Mouse (Mus musculus): ENCODE results near the gene Siah2. TPM values are rescaled to one million over a fixed set of nuclear protein-coding genes. Genes with fewer than 3 reads are reported as not detected.

Siah2 gene
- 3.9 and 4.8 TPM in 2 replicates for polyA plus RNA-seq (2015; fragmentation: Nextera tagmentation; extraction: Ambion mirVana)

DNA sequence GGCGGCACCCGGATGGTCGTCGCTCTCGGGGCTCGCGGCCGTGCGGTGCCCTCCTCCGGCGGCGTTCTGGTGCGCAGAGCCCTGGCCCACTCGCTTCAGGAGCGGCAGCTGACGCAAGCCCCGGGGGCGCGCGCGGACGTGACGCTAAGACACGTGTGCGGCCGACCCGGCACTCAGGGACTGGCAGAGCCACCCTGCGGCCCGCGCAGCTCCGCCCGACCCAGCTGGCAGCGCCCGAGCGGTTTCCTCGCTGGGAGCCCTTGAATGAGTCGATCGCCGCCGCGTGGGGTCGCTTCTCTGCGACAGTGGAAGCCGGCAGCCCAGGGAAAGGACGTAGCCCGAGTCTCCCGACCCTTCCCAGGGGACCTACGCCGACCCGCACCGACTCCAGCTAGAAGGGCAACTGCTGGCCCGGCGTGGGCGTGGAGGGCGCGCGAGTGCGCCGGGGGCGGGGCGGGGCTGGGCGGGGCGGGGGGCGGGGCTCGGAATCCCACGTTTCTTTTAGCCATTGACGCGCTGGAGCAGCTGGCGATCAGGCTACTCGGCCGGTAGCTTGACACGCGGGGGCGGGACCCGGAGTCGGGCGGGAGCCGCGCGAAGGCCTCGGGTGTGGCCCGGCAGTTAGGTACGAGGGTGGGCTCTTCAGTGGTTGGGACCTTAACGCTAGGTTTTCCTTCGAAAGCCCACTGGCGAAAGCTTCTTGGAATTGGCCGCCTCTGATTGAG lies at the start of gene Siah2:
Siah2 (minus strand) TSS at position 404 of the 725 bp plus-strand sequence.
- Histone ChIP-seq H3K9ac (peak within 1 kb of the TSS; percentile 84), H3K27ac (peak within 1 kb of the TSS; percentile 87), H3K27me3 (peaks cover 12% of the 10 kb centered on the region), H3K36me3 (no peaks in the 10 kb centered on the region), H3K4me2 (peak within 1 kb of the TSS; percentile 89), H3K4me1 (peaks cover 25% of the 10 kb centered on the region), H3K4me3 (replicated peaks) (peak within 1 kb of the TSS; percentile 86), H3K9me3 (replicated peaks) (no peaks in the 10 kb centered on the region)
- peak; percentile 94 for ATAC-seq (replicated peaks; ENCODE audit: low FRiP score)
- WGBS, result 1% methylated on average over 87 of the region's 87 CpGs

DNA sequence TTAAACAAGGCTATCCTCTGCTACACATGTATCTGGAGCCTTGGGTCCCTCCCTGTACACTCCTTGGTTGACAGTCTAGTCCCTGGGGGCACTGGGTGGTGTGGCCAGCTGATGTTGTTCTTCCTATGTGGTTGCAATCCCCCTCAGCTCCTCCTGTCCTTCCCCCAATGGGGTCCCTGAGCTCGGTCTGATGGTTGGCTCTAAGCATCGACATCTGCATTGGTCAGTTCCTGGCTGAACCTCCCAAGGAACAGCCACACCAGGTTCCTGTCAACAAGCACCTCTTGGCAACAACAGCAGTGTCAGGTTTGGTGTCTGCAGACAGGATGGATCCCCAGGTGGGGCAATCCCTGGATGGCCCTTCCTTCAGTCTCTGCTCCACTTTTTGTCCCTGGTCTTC lies 47.3 kb upstream of the Siah2 start:
- Histone ChIP-seq H3K4me3 (replicated peaks) (no peak overlapping the region), H3K9me3 (replicated peaks) (no peaks in the 10 kb centered on the region)
- WGBS, result 69% methylated on average over 2 of the region's 2 CpGs

DNA sequence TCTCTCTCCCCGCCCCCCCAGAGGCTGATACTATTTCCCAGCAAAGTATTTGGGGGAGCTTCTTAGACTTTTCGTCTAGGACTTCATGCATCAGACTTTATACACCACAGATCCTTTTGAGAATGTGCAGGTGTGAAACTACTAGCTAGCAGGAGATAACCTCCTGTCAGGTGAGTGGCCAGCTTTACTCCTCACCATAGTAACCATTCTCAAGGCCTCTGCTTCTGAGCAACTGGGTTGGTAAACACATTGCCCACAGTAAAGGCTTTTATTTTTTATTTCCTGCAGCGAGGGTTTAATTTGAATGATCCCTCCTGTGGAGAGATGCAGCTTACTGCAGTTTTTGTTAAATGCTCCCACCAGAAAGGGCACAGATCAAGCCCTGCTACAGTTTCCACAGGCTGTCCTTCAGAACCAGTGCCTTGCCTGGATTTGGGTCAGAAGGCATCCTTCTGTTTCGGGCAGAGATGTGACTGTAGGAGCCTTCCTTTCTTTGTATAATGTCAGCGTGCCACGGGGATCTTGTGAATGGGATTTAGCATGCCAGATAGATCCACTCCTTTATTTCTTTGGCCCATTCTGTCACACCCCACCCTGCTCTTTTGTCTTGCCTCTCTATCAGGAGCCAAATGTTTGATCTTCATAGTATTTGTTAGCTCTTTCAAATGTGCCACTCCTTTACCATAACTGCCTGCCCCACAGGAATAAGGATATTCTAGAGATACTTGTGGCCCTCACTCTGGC lies 46.3 kb upstream of the Siah2 start:
- WGBS, result 41% methylated on average over 6 of the region's 6 CpGs
- no peaks in the 10 kb centered on the region for H3K4me1 ChIP-seq

More for the DNA sequence above, 47.3 kb upstream of the Siah2 start:
- no peaks in the 10 kb centered on the region for H3K27me3 ChIP-seq
- no peak overlapping the region for H3K4me2 ChIP-seq
- H3K36me3 ChIP-seq, result no peaks in the 10 kb centered on the region
- no peak overlapping the region for H3K9ac ChIP-seq
- no peak overlapping the region for H3K27ac ChIP-seq
- H3K4me1 ChIP-seq, result no peaks in the 10 kb centered on the region
- no peak for ATAC-seq (replicated peaks; ENCODE audit: low FRiP score)

DNA sequence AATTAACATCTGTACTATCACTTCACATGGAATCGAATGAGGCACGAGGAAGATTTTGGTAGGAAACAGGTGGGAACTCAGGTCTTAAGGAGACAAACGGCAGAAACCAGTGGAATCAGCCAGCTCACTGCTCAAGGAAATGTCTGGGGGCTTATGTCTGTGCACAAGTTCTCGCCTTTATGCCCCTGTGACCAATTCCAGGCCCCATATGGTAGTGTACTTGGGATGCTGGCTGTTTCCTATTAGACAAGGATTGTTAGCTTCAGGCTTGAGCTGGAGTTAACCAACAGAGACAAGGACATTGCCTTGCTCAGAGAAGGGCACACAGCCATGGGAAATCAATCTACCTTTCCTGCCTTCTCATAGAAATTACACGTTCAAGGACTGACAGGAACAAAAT lies 39.3 kb upstream of the Siah2 start:
- WGBS, result 70% methylated on average over 5 of the region's 5 CpGs
- Histone ChIP-seq H3K9ac (no peak overlapping the region), H3K4me2 (no peak overlapping the region), H3K4me1 (no peaks in the 10 kb centered on the region), H3K9me3 (replicated peaks) (no peaks in the 10 kb centered on the region), H3K27ac (no peak overlapping the region), H3K27me3 (no peaks in the 10 kb centered on the region), H3K4me3 (replicated peaks) (no peak overlapping the region), H3K36me3 (no peaks in the 10 kb centered on the region)
- ATAC-seq (replicated peaks; ENCODE audit: low FRiP score), result no peak

More for the DNA sequence above, 46.3 kb upstream of the Siah2 start:
- no peaks in the 10 kb centered on the region for H3K36me3 ChIP-seq
- no peaks in the 10 kb centered on the region for H3K27me3 ChIP-seq
- H3K4me3 ChIP-seq (replicated peaks), result no peak overlapping the region
- H3K9me3 ChIP-seq (replicated peaks), result no peaks in the 10 kb centered on the region
- no peak overlapping the region for H3K27ac ChIP-seq
- H3K4me2 ChIP-seq, result no peak overlapping the region
- ATAC-seq (replicated peaks; ENCODE audit: low FRiP score), result no peak
- no peak overlapping the region for H3K9ac ChIP-seq

DNA sequence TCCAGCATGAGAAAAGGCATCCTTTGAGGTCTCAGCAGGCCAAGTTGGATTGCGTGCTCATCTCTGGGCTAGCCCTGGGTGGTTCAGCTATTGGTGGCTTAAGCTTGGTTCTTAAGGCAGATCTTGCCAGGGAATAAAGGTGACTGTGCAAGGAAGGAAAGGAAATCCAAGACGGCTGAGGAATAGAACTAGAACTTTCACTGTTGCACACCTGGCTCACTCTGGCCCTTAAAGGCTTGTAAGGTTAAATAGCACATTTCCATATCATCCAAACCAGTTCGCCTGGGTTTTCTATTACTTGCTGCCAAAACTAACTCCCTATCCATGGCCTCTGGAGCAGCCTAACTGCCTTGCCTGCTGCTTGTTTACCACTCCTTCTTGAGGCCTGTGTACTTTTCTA lies 38.4 kb upstream of the Siah2 start:
- H3K27ac ChIP-seq, result no peak overlapping the region
- no peak overlapping the region for H3K4me3 ChIP-seq (replicated peaks)
- no peak overlapping the region for H3K4me2 ChIP-seq
- WGBS, result 87% methylated on average over 3 of the region's 3 CpGs
- ATAC-seq (replicated peaks; ENCODE audit: low FRiP score), result no peak
- no peaks in the 10 kb centered on the region for H3K4me1 ChIP-seq
- H3K9ac ChIP-seq, result no peak overlapping the region
- no peaks in the 10 kb centered on the region for H3K36me3 ChIP-seq
- no peaks in the 10 kb centered on the region for H3K9me3 ChIP-seq (replicated peaks)
- H3K27me3 ChIP-seq, result no peaks in the 10 kb centered on the region

DNA sequence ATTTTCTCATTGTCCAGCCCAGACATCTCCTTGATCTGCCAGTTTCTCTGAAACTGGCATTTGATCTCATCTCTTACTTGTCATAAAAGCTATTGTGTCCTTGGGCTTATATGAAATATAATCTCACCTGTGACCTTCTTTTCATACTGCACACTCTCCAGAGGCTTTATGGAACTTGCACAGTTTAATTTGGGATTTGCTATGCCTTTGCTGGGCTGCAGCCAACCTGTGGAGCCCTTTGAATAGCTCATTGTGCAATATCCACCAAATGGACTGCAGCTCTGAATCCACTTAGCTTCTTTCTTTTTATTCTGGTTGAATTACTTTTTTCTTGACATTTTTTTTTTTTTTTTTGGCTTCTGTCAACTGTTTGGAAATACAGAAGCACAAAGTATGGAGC lies 37.3 kb upstream of the Siah2 start:
- no peak for ATAC-seq (replicated peaks; ENCODE audit: low FRiP score)
- H3K27ac ChIP-seq, result no peak overlapping the region
- no peak overlapping the region for H3K4me3 ChIP-seq (replicated peaks)
- no peak overlapping the region for H3K4me2 ChIP-seq
- H3K4me1 ChIP-seq, result no peaks in the 10 kb centered on the region
- no peaks in the 10 kb centered on the region for H3K36me3 ChIP-seq
- no peak overlapping the region for H3K9ac ChIP-seq
- no peaks in the 10 kb centered on the region for H3K9me3 ChIP-seq (replicated peaks)
- H3K27me3 ChIP-seq, result no peaks in the 10 kb centered on the region

DNA sequence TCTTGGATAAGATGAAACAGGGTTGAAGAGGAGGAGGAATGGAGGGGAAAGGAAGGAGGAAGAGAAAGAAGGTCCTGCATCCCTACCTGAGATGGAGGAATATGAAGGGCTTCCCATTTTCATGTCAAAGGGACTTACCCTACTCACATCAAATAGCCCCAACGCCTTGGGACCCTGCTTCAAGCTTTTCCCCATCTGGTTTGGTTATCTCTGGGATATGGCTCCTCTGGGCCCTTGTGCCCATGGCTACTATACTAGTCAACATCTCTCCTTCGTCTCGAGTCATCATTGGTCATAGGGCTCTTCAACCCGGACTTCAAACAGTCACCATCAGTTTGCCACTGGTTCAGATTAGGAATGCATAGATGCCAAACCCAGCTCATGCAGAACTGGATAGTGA lies 35.4 kb upstream of the Siah2 start:
- Histone ChIP-seq H3K27me3 (no peaks in the 10 kb centered on the region), H3K4me2 (no peak overlapping the region), H3K27ac (no peak overlapping the region), H3K9me3 (replicated peaks) (no peaks in the 10 kb centered on the region), H3K36me3 (no peaks in the 10 kb centered on the region), H3K4me3 (replicated peaks) (no peak overlapping the region), H3K9ac (no peak overlapping the region), H3K4me1 (no peaks in the 10 kb centered on the region)
- no peak for ATAC-seq (replicated peaks; ENCODE audit: low FRiP score)
- WGBS, result 89% methylated on average over 4 of the region's 4 CpGs

DNA sequence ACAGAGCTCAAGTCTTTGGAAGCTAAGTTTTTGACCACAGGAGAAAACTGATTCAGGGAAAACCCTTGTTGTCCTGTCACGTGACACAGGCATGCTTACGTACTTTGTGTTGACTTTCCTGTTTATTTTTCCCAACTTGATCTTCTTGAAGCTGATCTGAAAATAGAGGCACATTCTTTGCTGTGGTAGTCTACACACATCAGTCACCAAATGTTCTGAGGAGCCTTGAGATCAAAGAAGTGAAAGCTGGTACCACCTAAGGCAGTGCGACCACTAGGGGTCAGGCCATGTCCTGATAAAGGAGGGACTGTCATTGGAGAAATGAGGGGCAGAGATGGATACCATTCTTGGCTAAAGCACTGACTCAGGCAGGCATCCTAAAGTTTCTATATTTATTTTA lies 34.8 kb upstream of the Siah2 start:
- Histone ChIP-seq H3K27ac (no peak overlapping the region), H3K4me2 (no peak overlapping the region), H3K4me3 (replicated peaks) (no peak overlapping the region), H3K9me3 (replicated peaks) (no peaks in the 10 kb centered on the region), H3K9ac (no peak overlapping the region), H3K36me3 (no peaks in the 10 kb centered on the region), H3K27me3 (no peaks in the 10 kb centered on the region), H3K4me1 (no peaks in the 10 kb centered on the region)
- no peak for ATAC-seq (replicated peaks; ENCODE audit: low FRiP score)
- 49% methylated on average over 3 of the region's 3 CpGs for WGBS

DNA sequence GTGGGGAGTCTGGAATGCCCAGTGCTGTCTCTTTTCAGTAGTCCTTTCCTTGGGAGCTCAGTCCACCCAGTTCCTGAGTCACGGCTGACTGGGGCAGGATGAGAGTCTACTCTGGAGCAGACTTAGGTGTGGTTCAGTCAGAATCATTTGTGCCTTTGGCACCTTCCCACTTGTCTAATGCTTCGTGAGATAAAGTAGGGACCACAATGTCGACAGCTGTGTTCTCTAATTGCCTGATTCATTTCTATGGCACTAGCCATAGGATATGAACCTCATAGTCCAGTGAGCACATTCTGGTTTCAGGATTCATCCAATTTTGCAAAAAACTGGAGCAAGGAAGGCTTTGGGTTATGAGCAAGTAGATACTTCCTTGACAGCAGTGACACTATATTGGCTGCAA lies 34.2 kb upstream of the Siah2 start:
- no peak overlapping the region for H3K4me3 ChIP-seq (replicated peaks)
- H3K27me3 ChIP-seq, result no peaks in the 10 kb centered on the region
- H3K4me2 ChIP-seq, result no peak overlapping the region
- H3K27ac ChIP-seq, result no peak overlapping the region
- ATAC-seq (replicated peaks; ENCODE audit: low FRiP score), result no peak
- WGBS, result 83% methylated on average over 3 of the region's 3 CpGs
- no peaks in the 10 kb centered on the region for H3K36me3 ChIP-seq
- H3K4me1 ChIP-seq, result no peaks in the 10 kb centered on the region
- no peaks in the 10 kb centered on the region for H3K9me3 ChIP-seq (replicated peaks)
- H3K9ac ChIP-seq, result no peak overlapping the region

DNA sequence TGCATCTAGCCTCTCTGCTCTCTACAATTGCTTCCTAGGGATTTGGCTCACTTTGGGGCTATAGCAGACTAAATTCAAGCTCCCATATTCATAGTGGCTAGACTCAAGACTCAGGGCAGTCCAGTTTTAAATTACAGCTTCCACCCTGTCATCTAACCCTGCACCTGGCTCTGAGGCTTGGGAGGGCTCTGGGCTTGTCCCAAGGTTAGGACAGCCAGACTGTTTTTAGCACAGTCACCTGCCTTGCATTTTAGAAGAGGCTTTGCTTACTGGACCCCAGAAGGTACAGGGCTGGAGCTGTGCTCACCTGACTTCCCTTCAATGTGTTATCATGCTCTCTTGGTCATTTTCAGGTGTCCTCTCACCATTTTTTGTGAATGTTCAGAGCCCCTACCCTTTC lies 32.6 kb upstream of the Siah2 start:
- Histone ChIP-seq H3K36me3 (no peaks in the 10 kb centered on the region), H3K4me1 (no peaks in the 10 kb centered on the region), H3K27ac (no peak overlapping the region), H3K27me3 (no peaks in the 10 kb centered on the region), H3K4me3 (replicated peaks) (no peak overlapping the region), H3K9me3 (replicated peaks) (no peaks in the 10 kb centered on the region), H3K9ac (no peak overlapping the region), H3K4me2 (no peak overlapping the region)
- ATAC-seq (replicated peaks; ENCODE audit: low FRiP score), result no peak

DNA sequence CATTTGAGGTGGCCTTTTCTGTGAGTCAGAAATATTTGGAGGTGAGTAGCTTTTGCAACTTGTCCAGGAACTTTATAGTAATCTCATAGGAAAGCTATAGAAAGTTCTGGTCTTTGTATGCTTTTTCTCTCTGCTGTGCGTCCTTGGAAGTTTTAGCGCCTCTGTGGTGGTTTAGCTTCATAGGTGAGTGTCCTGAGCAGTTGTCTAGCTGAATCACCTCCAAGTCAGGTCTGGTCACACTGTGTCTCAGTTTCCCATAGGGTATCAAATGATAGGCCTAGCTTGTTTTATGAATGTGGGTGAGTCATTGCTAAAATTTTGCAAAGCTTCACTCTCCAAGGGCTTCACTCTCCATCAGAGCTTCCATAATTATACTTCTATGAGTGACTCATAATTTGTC lies 31.5 kb upstream of the Siah2 start:
- Histone ChIP-seq H3K27ac (no peak overlapping the region), H3K27me3 (no peaks in the 10 kb centered on the region), H3K9me3 (replicated peaks) (no peaks in the 10 kb centered on the region), H3K36me3 (no peaks in the 10 kb centered on the region), H3K9ac (no peak overlapping the region), H3K4me3 (replicated peaks) (no peak overlapping the region), H3K4me1 (no peaks in the 10 kb centered on the region), H3K4me2 (no peak overlapping the region)
- no peak for ATAC-seq (replicated peaks; ENCODE audit: low FRiP score)
- WGBS, result 96% methylated on average over 2 of the region's 2 CpGs

DNA sequence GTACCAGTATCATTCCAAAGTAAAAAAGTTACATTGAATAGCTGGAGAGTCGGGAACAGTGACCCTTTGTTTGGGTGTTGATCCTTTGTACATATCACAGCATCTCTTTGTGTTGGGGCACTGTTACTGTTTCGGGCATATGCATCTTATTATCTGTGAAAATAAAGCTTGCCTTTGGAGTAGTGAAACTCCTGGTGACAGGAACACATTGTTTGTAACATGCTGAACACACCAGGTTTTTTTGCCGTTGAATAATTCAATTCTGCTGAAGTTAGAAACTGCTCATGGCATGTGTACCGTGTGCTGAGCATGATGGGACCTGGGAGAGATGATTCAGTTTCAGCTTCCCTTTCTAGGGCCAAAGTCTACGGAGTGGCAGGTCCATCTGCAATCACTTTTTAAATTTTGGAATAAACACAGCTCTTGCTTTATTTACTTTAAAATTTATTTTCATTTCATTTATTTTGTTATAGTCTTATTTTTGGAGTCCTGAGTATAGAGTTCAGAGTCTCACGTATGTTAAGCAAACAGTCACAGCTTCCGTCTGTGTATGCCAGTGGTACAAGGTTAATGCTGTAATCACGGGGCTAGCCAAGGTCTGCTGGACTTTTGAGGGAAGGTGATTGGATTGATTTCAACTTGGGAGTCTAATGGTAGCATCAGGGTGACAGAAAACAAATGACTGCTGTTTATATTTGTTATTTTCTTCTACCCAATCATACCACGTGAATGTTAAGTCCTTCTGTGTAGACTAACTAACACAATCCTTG lies 27.4 kb upstream of the Siah2 start:
- no peaks in the 10 kb centered on the region for H3K4me1 ChIP-seq
- no peaks in the 10 kb centered on the region for H3K9me3 ChIP-seq (replicated peaks)
- H3K36me3 ChIP-seq, result no peaks in the 10 kb centered on the region
- ATAC-seq (replicated peaks; ENCODE audit: low FRiP score), result no peak
- no peak overlapping the region for H3K4me2 ChIP-seq
- no peaks in the 10 kb centered on the region for H3K27me3 ChIP-seq
- H3K9ac ChIP-seq, result no peak overlapping the region
- 82% methylated on average over 9 of the region's 9 CpGs for WGBS
- H3K4me3 ChIP-seq (replicated peaks), result no peak overlapping the region
- H3K27ac ChIP-seq, result no peak overlapping the region
